Mouse (Mus musculus) ES-Bruce4 (cell line): ENCODE results near the gene Klhdc9.

Source experiments
- CTCF ChIP-seq: IDR thresholded peaks from one replicate; pipeline ENCODE4 v1.8.1; 2011; ENCODE audit warnings: low read depth, low read length
- EP300 ChIP-seq: IDR thresholded peaks from 2 replicates; pipeline ENCODE4 v1.6.1; 2011; ENCODE audit warnings: low read depth, low read length; ENCODE audit not compliant: insufficient read depth
- POLR2A ChIP-seq: IDR thresholded peaks from one replicate; pipeline ENCODE4 v1.8.1; 2011; ENCODE audit warnings: low read length; ENCODE audit not compliant: insufficient read depth

DNA sequence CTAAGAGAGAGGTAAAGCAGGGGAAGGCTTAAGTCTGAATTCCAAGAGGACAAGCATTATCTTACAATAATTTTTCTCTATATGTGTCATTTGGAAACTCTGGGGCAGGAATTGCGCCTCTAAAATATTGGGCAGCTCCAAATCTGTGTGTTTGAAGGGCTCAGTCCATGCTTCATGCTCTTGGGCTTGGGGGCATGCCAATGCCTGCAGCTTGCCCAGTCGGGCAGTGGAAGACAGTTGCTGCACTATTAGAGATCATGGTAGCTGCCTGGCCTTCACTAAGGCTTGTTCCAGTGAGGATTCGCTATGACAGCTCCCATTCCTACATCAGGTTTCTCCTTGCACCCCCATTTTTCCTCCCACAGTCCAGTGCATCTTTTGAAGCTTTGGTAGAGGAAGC, 11.9 kb downstream of the Klhdc9 start:
- TF ChIP-seq POLR2A = no peak
- no peak for TF ChIP-seq CTCF
- no peak for TF ChIP-seq EP300
